Mouse (Mus musculus): ENCODE results near the gene Atp5e.

DNA sequence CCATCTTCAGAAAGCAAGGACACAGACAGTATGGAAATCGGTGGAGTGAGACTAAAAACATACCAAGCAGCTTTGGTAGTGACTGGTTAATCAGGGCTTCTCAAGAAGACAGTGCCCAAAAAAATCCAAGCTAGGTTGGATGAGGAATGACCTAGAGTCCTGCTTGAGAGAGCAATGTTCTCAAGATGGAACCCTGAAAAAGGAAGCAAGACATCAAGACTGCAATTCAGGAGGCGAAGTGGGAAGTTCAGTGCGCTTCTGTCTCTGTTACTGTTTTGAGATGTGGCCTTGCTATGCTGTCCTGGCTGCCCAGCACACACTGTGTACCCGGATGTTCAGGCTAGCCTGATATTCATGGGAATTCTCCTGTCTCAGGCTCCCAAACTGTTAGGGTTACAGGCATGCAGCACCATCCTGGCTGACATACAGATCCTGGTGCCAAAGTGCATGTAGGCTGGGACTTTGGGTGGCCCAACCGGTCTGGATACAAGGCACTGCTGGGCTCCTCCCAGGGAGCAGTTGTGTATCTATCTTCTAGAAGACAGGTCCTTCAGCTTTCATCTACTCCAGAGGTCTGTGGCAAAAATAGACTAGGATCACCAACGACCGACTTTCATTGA lies 7.0 kb upstream of the Atp5e start:
- TF ChIP-seq POLR2A (IDR thresholded peaks at IDR 0.05; ENCODE audit: low read depth, low read length) (no peak), CTCF (IDR thresholded peaks at IDR 0.05; ENCODE audit: extremely low read depth, insufficient read length, insufficient replicate concordance, low read depth, low read length) (no peak)
